Mouse (Mus musculus): ENCODE results near the gene Krt36.
A peak's percentile ranks its signal among the peaks of the same experiment; 100 is the strongest.

Krt36 gene

GRCm38 (mm10) chr11:100088378-100089025 is 16.9 kb downstream of the Krt36 start:
- no peak for DNase-seq (ENCODE audit: inconsistent ontology term)

DNA sequence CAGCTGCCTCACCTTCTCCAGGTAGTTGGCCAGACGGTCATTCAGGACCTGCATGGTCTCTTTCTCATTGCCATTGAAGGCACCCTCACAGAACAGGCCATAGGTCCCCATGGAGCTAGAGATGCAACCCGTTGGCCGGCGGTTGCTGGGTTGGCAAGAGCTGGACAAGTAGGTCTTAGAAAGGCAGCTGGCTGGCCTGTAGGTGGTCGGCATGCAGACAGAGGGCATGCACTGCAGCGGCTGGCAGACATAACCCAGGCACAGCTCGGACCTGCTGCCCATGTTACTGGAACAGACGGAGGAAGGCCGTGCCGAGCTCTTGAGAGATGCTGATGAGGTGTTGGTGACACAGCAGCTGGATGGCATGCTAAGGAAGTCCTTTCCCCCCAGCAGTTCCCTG is 17.6 kb downstream of the Krt36 start, which contains the start of gene Krt32:
Gene Krt32 (minus strand): TSS at position 366 of the 400 bp plus-strand sequence.
- no peak for DNase-seq (ENCODE audit: inconsistent ontology term)

GRCm38 (mm10) chr11:100073873-100074272 is 31.6 kb downstream of the Krt36 start:
- DNase-seq (ENCODE audit: inconsistent ontology term), result no peak

- peak; percentile 12 for DNase-seq (ENCODE audit: inconsistent ontology term)
Measured at GRCm38 (mm10) chr11:100067293-100068036, 38.0 kb downstream of the Krt36 start.

DNA sequence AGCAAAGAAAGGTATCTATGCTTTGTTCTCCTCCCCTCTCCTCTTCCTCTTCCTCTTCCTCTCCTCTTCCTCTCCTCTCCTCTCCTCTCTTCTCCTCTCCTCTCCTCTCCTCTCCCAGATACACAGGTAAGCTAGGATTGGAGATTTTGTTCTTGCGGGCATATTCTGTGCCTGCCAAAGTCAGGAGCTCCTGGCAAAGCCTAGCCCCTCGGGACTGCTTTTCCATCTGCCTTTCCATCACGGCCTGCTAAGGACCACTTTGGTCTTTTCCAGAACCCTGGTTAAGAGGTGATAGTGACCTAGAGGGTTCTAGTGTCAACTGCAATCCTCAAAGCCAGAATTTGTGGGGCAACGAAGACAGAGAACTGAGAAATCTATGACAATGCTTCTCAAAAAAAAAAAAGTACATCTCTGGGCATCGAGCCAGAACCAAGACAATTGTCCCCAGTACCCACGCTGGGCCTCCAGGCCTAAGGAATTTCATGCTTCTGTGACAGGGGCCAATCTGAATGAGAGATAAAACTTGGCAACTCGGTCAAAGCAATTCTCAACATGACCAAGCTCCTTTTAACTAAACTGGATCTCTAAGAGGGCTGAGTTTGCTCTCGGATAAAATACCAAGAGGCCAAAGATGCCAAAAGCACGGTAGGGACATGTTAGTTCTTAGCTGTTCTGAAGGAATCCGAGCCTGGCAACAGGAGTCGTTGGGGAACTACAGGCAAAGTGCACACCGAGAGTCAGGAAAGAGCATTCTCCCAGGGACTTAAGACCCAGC is 39.0 kb downstream of the Krt36 start:
- DNase-seq (ENCODE audit: inconsistent ontology term), result peak; percentile 91

- DNase-seq (ENCODE audit: inconsistent ontology term), result no peak
Measured at GRCm38 (mm10) chr11:100058875-100059274, 46.6 kb downstream of the Krt36 start.

DNA sequence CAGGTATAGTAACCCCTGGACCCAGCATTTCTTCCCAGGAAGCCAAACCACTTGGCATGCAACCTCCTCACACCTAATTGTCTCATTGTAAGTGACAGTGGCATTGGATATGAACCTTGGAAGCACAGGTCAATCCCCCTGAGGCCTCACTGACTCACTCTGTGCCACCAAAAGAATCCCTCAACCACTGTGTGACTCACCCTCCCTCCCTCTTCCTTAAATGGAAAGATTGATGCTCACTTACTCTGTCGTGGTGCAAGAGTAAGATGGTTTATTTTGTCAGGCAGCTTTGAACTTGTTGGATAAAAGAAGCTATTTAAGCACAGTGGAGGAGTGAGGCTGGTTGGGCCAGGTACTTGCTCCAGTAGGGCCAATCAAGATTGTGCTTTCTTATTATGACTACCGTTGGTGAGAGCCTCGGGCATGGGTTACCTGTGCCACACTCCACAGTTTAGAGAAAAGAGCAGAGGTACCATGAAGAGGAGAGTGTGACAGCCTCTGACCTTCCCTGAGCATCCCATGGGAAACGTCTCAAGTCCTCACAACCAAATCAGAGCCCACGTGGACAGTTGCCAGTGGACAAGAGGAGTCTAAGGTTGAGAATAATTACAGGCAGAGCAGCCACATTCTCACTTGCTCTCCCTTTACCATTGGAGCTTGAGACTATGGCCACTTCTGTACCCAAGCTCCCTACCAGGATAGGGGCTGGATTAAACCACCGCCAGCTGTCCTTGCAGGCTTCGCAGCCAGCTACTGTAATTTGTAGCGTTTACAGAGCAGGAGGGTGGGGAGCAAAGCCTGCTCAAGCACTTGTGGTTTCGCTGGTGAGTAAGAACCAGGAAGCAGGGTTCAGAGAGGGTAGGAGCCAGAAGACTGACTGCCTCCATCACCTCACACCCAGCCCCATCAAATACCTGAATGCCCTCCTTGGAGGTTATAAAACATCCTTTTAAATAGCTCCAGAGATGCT is 49.5 kb downstream of the Krt36 start:
- DNase-seq (ENCODE audit: inconsistent ontology term), result peak; percentile 81

Measured in Muller cell, postnatal 12 days (primary cell).